Mouse (Mus musculus) NIH3T3 (cell line): ENCODE results near the gene Bloc1s2.
A peak's percentile ranks its signal among the peaks of the same experiment; 100 is the strongest.
"Not testable (repeated sequence)": the region's sequence is repeated elsewhere in the genome, so short reads cannot be mapped to it uniquely, and the experiment has no call there.

Source experiments
- DNase-seq: peaks from one replicate; pipeline ENCODE4 v3.0.0-alpha.2; 2012; ENCODE audit warnings: low read depth

The Bloc1s2 gene

DNA sequence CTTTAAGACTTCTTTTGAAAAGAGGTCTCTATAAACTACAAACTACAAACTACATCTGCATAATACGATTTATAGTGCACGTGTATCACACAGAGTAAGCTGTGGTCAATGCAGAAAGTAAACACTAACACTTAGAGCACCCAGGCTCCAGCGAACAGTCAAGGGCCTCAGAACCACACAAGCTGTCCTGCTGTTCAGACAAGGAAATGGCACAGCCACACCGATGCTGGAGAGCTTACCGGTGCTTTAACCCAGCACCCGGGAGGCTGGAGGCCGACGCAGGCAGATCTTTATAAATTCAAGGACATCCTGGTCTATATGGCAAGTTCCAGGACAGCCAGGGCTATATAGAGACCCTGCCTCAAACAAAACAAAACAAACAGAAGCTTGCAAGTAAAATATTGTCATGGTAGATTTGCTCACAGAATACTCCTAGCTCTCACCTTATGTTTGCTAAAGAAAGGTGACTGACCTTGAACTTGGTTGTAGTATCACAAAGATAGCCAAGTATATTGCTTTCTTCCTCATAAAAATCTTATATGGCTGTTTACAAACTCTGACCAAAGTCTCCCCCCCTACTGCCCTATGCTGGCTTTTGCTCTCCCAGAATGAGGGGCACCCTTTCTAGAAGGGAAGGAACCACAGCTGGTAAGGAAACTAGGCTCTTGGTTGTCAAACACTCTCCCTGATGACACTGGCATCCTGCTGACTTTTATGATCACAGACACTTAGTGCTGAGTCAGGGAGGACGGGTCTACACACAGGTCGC, 18.3 kb downstream of the Bloc1s2 start:
- no peak for DNase-seq

DNA sequence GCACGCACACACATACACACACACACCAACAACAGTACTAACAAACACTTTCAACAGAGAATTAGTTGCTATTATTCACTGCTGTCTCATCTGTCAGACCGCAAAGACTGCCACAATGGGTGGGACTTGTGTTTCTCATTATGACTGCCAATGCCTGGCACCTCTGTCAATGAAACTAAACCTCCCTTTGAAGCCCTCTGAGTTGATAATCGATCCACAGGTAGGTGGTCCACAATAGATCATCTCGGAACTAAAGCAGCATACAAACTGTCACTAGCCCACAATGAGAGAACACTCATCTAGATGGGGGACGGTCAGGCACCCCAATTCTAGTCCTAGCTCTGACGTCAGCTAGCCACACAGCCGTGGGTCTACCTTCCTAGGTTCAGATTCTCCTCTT, 25.1 kb downstream of the Bloc1s2 start:
- DNase-seq: no peak

DNA sequence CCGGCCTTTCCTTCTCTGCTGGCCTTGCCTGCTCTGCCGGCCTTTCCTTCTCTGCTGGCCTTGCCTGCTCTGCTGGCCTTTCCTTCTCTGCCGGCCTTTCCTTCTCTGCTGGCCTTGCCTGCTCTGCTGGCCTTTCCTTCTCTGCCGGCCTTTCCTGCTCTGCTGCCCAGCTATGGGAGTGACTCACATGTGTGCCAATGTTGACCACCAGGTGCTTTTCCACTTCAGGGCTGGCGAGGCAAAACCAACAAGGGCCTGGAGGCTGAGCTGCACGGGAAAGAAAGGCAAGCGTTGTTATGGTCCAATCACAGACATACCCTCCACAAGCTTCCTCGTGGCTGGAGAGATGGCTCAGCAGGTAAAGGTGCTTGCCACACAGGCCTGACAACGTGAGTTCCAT, 25.6 kb downstream of the Bloc1s2 start:
- DNase-seq: not testable (repeated sequence)

DNA sequence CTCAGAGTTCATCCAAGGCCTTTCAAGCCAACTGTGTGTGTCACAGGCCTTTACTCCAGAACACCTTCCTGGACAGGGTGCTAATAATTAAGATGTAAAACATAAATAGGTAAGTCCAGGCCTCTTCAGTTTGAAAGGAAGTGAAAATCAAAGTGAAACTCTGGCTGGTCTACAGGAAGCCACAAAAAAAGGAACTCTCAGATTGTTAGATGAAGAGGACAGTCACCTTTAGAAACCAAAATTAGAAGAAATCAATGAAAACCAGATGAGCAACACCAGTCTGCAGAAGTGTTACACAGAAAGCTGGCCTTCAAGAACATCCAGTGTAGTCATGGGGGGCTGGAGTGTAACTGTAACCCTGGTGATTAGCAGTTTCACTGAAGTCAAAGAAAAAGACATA, 28.5 kb downstream of the Bloc1s2 start:
- no peak for DNase-seq

- peak; percentile 70 for DNase-seq
Observed at GRCm38 (mm10) chr19:44111706-44112105, 34.5 kb downstream of the Bloc1s2 start.

- no peak for DNase-seq
Observed at GRCm38 (mm10) chr19:44110356-44110755, 35.9 kb downstream of the Bloc1s2 start.

GRCm38 (mm10) chr19:44108996-44109395, 37.2 kb downstream of the Bloc1s2 start:
- peak; percentile 95 for DNase-seq

- DNase-seq: no peak
Observed at GRCm38 (mm10) chr19:44107661-44108521, 38.4 kb downstream of the Bloc1s2 start.

DNA sequence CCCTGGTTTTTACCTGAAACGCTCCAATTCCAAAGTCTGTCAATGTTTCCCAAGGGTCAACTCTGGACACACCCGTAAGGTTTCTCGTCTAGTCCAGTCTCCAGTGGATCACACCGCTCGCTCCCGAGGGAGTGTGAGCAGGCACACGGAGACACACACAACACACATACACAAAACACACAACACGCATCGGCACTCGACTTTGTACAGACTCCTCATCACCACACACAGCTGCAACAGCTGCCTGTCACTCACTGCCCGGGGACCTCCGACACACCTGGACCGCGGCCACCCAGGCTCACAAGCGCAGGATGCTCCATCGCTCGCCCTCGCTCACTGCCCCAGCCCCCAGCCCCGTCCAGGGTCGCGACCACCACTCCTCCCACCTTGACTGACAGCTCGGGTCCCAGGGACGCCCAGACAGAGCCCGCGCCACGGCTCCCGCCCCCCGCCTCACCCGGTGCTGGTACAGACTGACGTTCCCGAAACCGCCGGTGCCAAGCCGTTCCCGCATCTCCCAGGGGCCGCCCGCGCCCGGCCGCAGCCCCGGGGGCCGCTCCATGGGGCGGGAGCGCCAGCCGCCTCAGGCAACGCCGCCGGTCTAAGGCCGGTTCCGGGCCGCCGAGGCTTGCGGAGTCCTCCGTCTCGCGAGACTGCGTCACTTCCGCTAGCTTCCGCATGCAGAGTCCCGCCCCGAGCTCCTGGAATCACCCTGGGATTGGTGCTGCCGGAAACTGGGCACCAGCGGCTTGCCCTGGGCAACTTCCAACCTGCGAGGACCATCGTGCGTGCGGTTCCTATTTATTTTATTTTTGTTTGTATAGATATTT, 39.2 kb downstream of the Bloc1s2 start, which contains the start of gene Chuk:
TSS of gene Chuk (minus strand) at position 650 of the 830 bp plus-strand sequence.
- DNase-seq: peak; percentile 98

- no peak for DNase-seq
Observed at GRCm38 (mm10) chr19:44104393-44104792, 41.9 kb downstream of the Bloc1s2 start.

DNA sequence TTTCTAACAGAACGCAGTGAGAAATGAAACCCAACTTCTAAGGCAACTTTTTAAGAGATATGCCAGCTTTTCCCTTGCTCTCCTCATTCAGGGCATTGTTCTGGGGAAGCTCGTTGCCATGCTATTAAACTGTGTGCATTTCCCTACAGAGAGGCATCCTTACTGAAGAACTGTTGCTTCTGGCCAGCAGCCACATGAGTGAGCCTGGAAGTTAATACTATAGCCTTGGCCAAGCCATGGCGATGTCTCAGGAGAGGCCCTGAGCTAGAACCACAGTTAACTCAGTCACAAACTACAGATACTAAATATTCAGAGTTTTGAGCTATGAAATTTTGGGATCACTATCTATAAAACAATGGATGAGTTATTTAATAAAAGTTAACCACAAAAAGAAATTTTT, 43.2 kb downstream of the Bloc1s2 start:
- DNase-seq: peak; percentile 79

- no peak for DNase-seq
Observed at GRCm38 (mm10) chr19:44100840-44101239, 45.4 kb downstream of the Bloc1s2 start.
